Mouse (Mus musculus) lung, adult 2 months (tissue): ENCODE results near the gene Vmn1r215.

Experiments
- CTCF ChIP-seq: fragments of 200-500 bp; IDR thresholded peaks from 2 replicates; pipeline ENCODE4 v1.5.1; 2011; ENCODE audit warnings: mild to moderate bottlenecking, low read length, control low read depth; ENCODE audit not compliant: insufficient read depth
- POLR2A ChIP-seq: fragments of 200-500 bp; IDR thresholded peaks from 2 replicates; pipeline ENCODE4 v1.6.1; 2011; ENCODE audit warnings: low read depth, mild to moderate bottlenecking, control low read depth, low read length, borderline replicate concordance; ENCODE audit errors: extremely low read depth

DNA sequence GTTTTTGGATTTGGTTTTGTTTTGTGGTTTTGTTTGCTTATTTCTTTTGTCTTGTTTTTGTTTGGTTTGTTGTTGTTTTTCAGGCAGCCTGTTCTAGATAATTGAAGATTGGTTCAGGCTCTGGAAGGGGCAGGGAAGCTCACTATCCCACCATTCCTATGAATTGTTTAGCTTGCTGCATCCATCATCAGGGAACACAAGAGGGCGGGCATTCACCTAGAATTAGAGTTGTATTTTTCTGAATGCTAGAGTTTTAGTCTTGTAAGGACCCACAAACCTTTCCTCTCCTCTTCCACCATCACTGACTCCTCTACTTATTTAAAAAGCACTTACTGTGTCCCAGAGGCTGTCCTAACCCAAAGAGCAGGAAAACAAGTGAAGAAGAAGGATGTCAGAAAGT is 10.0 kb upstream of the Vmn1r215 start:
- TF ChIP-seq CTCF (no peak), POLR2A (no peak)
